ENCODE assay signal across 29 mouse cellular contexts in genomic region chr5:112171325-112171724, GRCm38 (mm10).
DNase-seq lines count a peak whose midpoint lies in the region; ATAC-seq and TF ChIP-seq lines count a peak whose summit lies in the region.
"Had no signal": no experiment of that assay in that cellular context is flagged by ENCODE, and none has a peak within 500 bp of the region (broad histone marks: within the 10 kb centered on the region; RNA-seq: fewer than 3 reads in every experiment).

No protein-coding gene starts in this region.

- H3K27me3 ChIP-seq in heart, embryonic 12.5 days (replicated peaks), result peaks cover 9% of the 10 kb centered on the region
- H3K27me3 ChIP-seq in kidney, embryonic 16.5 days (ENCODE audit: insufficient read depth, low read length), result no peaks in the 10 kb centered on the region
- 0 out of 2 replicates have a peak, but pooled peaks cover 5% of the 10 kb centered on the region for H3K27me3 ChIP-seq in kidney, embryonic 15.5 days
- H3K27me3 ChIP-seq in neural tube, embryonic 14.5 days (ENCODE audit: control insufficient read depth, insufficient read depth, low read length), result no peaks in the 10 kb centered on the region
- no peaks in the 10 kb centered on the region for H3K27me3 ChIP-seq in stomach, postnatal 0 days (ENCODE audit: control insufficient read depth, insufficient read depth, low read length)

- no peak overlapping the region for H3K9ac ChIP-seq in heart, embryonic 12.5 days
- no peak overlapping the region for H3K9ac ChIP-seq in kidney, embryonic 16.5 days (replicated peaks; ENCODE audit: low read length)
- no peak overlapping the region for H3K9ac ChIP-seq in kidney, embryonic 15.5 days
- no peak overlapping the region for H3K9ac ChIP-seq in neural tube, embryonic 14.5 days (replicated peaks; ENCODE audit: low read depth, low read length)
- no peak overlapping the region for H3K9ac ChIP-seq in stomach, postnatal 0 days (ENCODE audit: low read length)
- H3K9ac ChIP-seq: forebrain, embryonic 13.5 days; heart, embryonic 13.5 days; limb, embryonic 15.5 days; liver, embryonic 14.5 days; lung, embryonic 14.5 days; neural tube, embryonic 12.5 days had no signal

- H3K36me3 ChIP-seq in heart, embryonic 12.5 days, result no peaks in the 10 kb centered on the region
- no peaks in the 10 kb centered on the region for H3K36me3 ChIP-seq in kidney, embryonic 16.5 days (ENCODE audit: insufficient read depth, low read length)
- H3K36me3 ChIP-seq in kidney, embryonic 15.5 days, result no peaks in the 10 kb centered on the region
- H3K36me3 ChIP-seq in neural tube, embryonic 14.5 days (ENCODE audit: control insufficient read depth, insufficient read depth, low read length), result no peaks in the 10 kb centered on the region
- H3K36me3 ChIP-seq in stomach, postnatal 0 days (ENCODE audit: control insufficient read depth, insufficient read depth, low read length), result no peaks in the 10 kb centered on the region
- H3K36me3 ChIP-seq: heart, embryonic 13.5 days; limb, embryonic 15.5 days; neural tube, embryonic 12.5 days had no signal

- WGBS in heart, embryonic 12.5 days, result 59% methylated on average over 2 of the region's 2 CpGs
- WGBS in kidney, embryonic 16.5 days, result 78% methylated on average over 2 of the region's 2 CpGs
- 55% methylated on average over 2 of the region's 2 CpGs for WGBS in kidney, embryonic 15.5 days
- 78% methylated on average over 2 of the region's 2 CpGs for WGBS in neural tube, embryonic 14.5 days
- 76% methylated on average over 2 of the region's 2 CpGs for WGBS in stomach, postnatal 0 days

- no peak for DNase-seq in heart, postnatal 4 days
- DNase-seq in neural tube, embryonic 10.5 days (ENCODE audit: extremely low spot score, low spot score), result no peak
- no peak for DNase-seq in stomach, postnatal 0 days (ENCODE audit: low spot score)
- DNase-seq: adrenal gland, postnatal 14 days; cerebellum, adult 18-20 months; cerebellum, postnatal 25 days; gastrocnemius, postnatal 25 days; heart, adult 18-20 months; heart, postnatal 10 days; kidney, adult 8-10 months; kidney, postnatal 14 days; layer of hippocampus, adult 9-11 months; lung, embryonic 14.5 days; lung, postnatal 14 days; right cerebral cortex, postnatal 25 days; thymus, adult 2 months; thymus, postnatal 36 days had no signal

- ATAC-seq in heart, embryonic 12.5 days (ENCODE audit: insufficient number of reproducible peaks, low FRiP score), result 0 out of 2 replicates have a peak, but pooled peaks have one; percentile 9
- ATAC-seq in kidney, embryonic 16.5 days (ENCODE audit: low FRiP score, low TSS enrichment), result peak; percentile 35; the same call in 1 of the 2 replicates
- no peak for ATAC-seq in kidney, embryonic 15.5 days (replicated peaks; ENCODE audit: low FRiP score)
- 0 out of 2 replicates have a peak, but pooled peaks have one; percentile 44 for ATAC-seq in neural tube, embryonic 14.5 days (ENCODE audit: low read depth)
- ATAC-seq in stomach, postnatal 0 days (ENCODE audit: low FRiP score, low TSS enrichment), result 0 out of 2 replicates have a peak, but pooled peaks have one; percentile 29
- ATAC-seq: CD4-positive, CD25-positive, alpha-beta regulatory T cell, adult 4 months; forebrain, embryonic 13.5 days; midbrain, embryonic 16.5 days had no signal

- no peak for TF ChIP-seq EP300 in stomach, postnatal 0 days (optimal IDR thresholded peaks at IDR 0.05)

- no peak overlapping the region for H3K4me3 ChIP-seq in heart, embryonic 12.5 days
- no peak overlapping the region for H3K4me3 ChIP-seq in kidney, embryonic 16.5 days (ENCODE audit: low read length)
- H3K4me3 ChIP-seq in kidney, embryonic 15.5 days (replicated peaks), result no peak overlapping the region
- no peak overlapping the region for H3K4me3 ChIP-seq in neural tube, embryonic 14.5 days (ENCODE audit: low read depth, low read length)
- no peak overlapping the region for H3K4me3 ChIP-seq in stomach, postnatal 0 days (ENCODE audit: low read depth, low read length)
- H3K4me3 ChIP-seq: forebrain, embryonic 13.5 days; heart, embryonic 13.5 days; limb, embryonic 15.5 days; neural tube, embryonic 12.5 days had no signal

- no peaks in the 10 kb centered on the region for H3K4me1 ChIP-seq in heart, embryonic 12.5 days (replicated peaks)
- no peaks in the 10 kb centered on the region for H3K4me1 ChIP-seq in kidney, embryonic 16.5 days (ENCODE audit: insufficient read depth, low read length)
- no peaks in the 10 kb centered on the region for H3K4me1 ChIP-seq in kidney, embryonic 15.5 days
- no peaks in the 10 kb centered on the region for H3K4me1 ChIP-seq in neural tube, embryonic 14.5 days (ENCODE audit: control insufficient read depth, insufficient read depth, low read length)
- H3K4me1 ChIP-seq in stomach, postnatal 0 days (replicated peaks; ENCODE audit: control insufficient read depth, insufficient read depth), result no peaks in the 10 kb centered on the region
- H3K4me1 ChIP-seq: limb, embryonic 15.5 days had no signal

- H3K4me2 ChIP-seq in heart, embryonic 12.5 days, result no peak overlapping the region
- no peak overlapping the region for H3K4me2 ChIP-seq in kidney, embryonic 16.5 days (replicated peaks; ENCODE audit: low read depth, low read length)
- no peak overlapping the region for H3K4me2 ChIP-seq in kidney, embryonic 15.5 days
- no peak overlapping the region for H3K4me2 ChIP-seq in neural tube, embryonic 14.5 days (ENCODE audit: low read depth, low read length)
- H3K4me2 ChIP-seq in stomach, postnatal 0 days (replicated peaks; ENCODE audit: low read depth), result no peak overlapping the region
- H3K4me2 ChIP-seq: forebrain, embryonic 13.5 days; heart, embryonic 13.5 days; limb, embryonic 15.5 days; lung, embryonic 14.5 days; midbrain, embryonic 11.5 days; neural tube, embryonic 12.5 days had no signal

- H3K27ac ChIP-seq in heart, embryonic 12.5 days (ENCODE audit: poor library complexity, severe bottlenecking), result no peak overlapping the region
- H3K27ac ChIP-seq in kidney, embryonic 16.5 days (ENCODE audit: low read length), result no peak overlapping the region
- no peak overlapping the region for H3K27ac ChIP-seq in kidney, embryonic 15.5 days
- no peak overlapping the region for H3K27ac ChIP-seq in neural tube, embryonic 14.5 days (ENCODE audit: low read depth, low read length)
- no peak overlapping the region for H3K27ac ChIP-seq in stomach, postnatal 0 days (replicated peaks)
- H3K27ac ChIP-seq: forebrain, embryonic 13.5 days; heart, embryonic 13.5 days; limb, embryonic 15.5 days; liver, embryonic 14.5 days; neural tube, embryonic 12.5 days had no signal

- no peaks in the 10 kb centered on the region for H3K9me3 ChIP-seq in heart, embryonic 12.5 days (replicated peaks)
- peaks cover 4% of the 10 kb centered on the region; the same call in 1 of the 2 replicates for H3K9me3 ChIP-seq in kidney, embryonic 16.5 days (ENCODE audit: low read length)
- H3K9me3 ChIP-seq in kidney, embryonic 15.5 days (replicated peaks), result no peaks in the 10 kb centered on the region
- H3K9me3 ChIP-seq in neural tube, embryonic 14.5 days (ENCODE audit: control insufficient read depth, low read length), result no peaks in the 10 kb centered on the region
- no peaks in the 10 kb centered on the region for H3K9me3 ChIP-seq in stomach, postnatal 0 days (ENCODE audit: control insufficient read depth, low read length)
- H3K9me3 ChIP-seq: forebrain, embryonic 13.5 days; heart, embryonic 13.5 days; limb, embryonic 15.5 days; neural tube, embryonic 12.5 days had no signal

- no peak for TF ChIP-seq CTCF in stomach, postnatal 0 days (IDR thresholded peaks at IDR 0.05; ENCODE audit: low read depth)
